Mouse (Mus musculus) thymus, adult 2 months (tissue): ENCODE results near the gene Gnas. TPM values are rescaled to one million over a fixed set of nuclear protein-coding genes. Genes with fewer than 3 reads are reported as not detected.

ENCODE experiments used
- DNase-seq: peaks from one replicate; pipeline ENCODE4 v3.0.0; 2021
- H3K27ac ChIP-seq: fragments of 200-500 bp; 2 replicates; pipeline ENCODE4 v1.5.1; 2012; ENCODE audit warnings: low read length, control low read depth; ENCODE audit not compliant: control insufficient read depth, insufficient read depth
- H3K27me3 ChIP-seq: fragments of 200-500 bp; 2 replicates; pipeline ENCODE4 v1.6.1; 2012; ENCODE audit warnings: mild to moderate bottlenecking, low read length, moderate library complexity, mixed read lengths; ENCODE audit not compliant: control insufficient read depth, insufficient read depth
- H3K36me3 ChIP-seq: fragments of 200-500 bp; 2 replicates; pipeline ENCODE4 v1.6.1; 2012; ENCODE audit warnings: mild to moderate bottlenecking, low read length, moderate library complexity; ENCODE audit not compliant: control insufficient read depth, insufficient read depth
- H3K4me1 ChIP-seq: fragments of 200-500 bp; replicated peaks from 2 replicates; pipeline ENCODE4 v1.6.1; 2012; ENCODE audit warnings: low read length; ENCODE audit not compliant: control insufficient read depth, insufficient read depth
- H3K4me3 ChIP-seq: fragments of 200-500 bp; 2 replicates; pipeline ENCODE4 v1.5.1; 2012; ENCODE audit warnings: mild to moderate bottlenecking, low read length, control low read depth, moderate library complexity; ENCODE audit not compliant: control insufficient read depth, insufficient read depth
- CTCF ChIP-seq: fragments of 200-500 bp; IDR thresholded peaks from 2 replicates; pipeline ENCODE4 v1.5.1; 2012; ENCODE audit warnings: mild to moderate bottlenecking, control low read depth, low read length, moderate library complexity, borderline replicate concordance; ENCODE audit not compliant: control insufficient read depth, poor library complexity, insufficient read depth; ENCODE audit errors: extremely low read depth
- POLR2A ChIP-seq: fragments of 200-500 bp; IDR thresholded peaks from 2 replicates; pipeline ENCODE4 v1.6.1; 2012; ENCODE audit warnings: mild to moderate bottlenecking, low read length, control low read depth, moderate library complexity; ENCODE audit not compliant: control insufficient read depth, poor library complexity, insufficient read depth; ENCODE audit errors: extremely low read depth
- WGBS: fragments of 180-500 bp; shearing (Covaris S2); methylation state at CpG from one replicate; pipeline ENCODE4 v1.1.7; 2018; 5-methylcytosine and 5-hydroxymethylcytosine counted together
- polyA plus RNA-seq: library from polyadenylated mRNA; depleted of rRNA; stranded (reverse); fragments of >200 nt; gene quantifications from 2 replicates; pipeline ENCODE4 v1.2.3, GENCODE M21; 2012

The Gnas gene
- polyA plus RNA-seq, 1 experiment = 681 TPM

GRCm38 (mm10) chr2:174329663-174330615 lies 45.8 kb downstream of the Gnas start:
- Histone ChIP-seq H3K4me1 (peaks cover 20% of the 10 kb centered on the region), H3K36me3 (no peaks in the 10 kb centered on the region), H3K27ac (peak overlapping the region; percentile 21; the same call in 1 of the 2 replicates), H3K27me3 (no peaks in the 10 kb centered on the region), H3K4me3 (peak overlapping the region; percentile 72)
- WGBS = 1% methylated on average over 109 of the region's 131 CpGs
- 0 out of 2 replicates have a peak, but pooled peaks have one; percentile 22 for TF ChIP-seq POLR2A
- TF ChIP-seq CTCF = peak; percentile 30; the same call in 1 of the 2 replicates
- peak; percentile 76 for DNase-seq

DNA sequence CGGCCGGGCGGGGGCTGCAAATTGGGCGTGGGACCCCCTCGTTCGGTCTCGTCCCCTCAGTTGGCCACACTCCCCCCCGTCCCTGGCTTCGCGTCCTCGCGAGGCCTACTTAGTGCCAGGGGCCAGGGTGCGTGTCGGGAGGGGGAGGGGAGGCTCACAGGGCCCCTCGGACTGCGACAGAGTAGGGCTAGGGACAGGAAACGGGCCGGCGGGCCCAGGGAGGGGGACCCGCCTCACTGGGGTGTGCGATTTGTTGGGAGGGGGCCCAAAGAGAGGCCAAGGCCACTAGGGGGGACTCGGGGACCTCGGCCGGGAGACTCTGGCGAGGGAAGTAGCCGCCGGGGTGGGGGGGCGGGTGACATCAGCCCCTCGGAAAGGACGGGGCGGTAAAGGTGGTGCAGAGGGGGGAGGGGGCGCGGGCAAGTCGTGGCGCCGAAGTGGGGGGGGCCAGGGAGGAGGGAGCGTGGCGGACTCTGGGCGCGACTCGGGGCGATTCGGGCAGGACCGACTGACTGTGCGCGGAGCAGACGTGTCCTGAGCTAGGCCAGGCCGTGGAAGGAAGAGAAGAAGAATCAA lies 46.6 kb downstream of the Gnas start:
- H3K4me1 ChIP-seq = peaks cover 20% of the 10 kb centered on the region
- H3K36me3 ChIP-seq = no peaks in the 10 kb centered on the region
- DNase-seq = peak; percentile 75

DNA sequence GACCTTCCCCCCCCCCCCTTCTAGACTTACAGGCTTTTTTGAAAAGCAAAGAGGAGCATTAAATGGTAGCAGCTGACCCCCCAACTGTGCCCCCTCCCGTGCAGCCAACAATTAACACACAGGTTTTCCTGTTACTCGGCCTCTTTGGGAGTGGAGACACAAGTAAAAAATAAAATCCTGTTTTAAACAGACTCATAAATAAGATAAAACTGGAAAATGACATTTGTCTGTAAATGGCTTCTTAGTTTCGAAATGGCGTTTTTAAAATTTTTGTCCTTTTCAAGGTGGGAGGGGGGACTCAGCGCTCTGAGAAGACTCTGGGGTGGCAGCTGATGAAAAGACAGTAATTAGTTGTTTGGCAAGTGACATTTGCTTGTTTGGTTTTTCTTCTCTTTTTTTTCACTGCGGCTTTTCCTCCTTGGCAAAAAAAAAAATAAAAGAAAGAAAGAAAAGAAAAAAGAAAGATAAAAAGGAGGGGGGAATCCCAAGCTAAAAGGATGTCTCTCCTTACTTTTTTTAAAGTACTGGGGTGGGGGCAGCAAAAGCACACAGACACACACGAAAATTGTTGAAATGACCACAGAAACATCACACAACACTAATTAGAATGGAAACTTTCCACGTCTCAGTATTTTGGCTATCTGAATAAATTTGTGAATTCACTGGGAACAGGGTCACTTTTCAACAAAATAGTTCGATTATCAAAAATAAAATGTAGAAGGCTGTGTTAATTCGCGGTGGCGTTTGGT lies 47.3 kb downstream of the Gnas start:
- H3K4me1 ChIP-seq = peaks cover 20% of the 10 kb centered on the region
- TF ChIP-seq CTCF = no peak
- TF ChIP-seq POLR2A = no peak
- H3K4me3 ChIP-seq = peak overlapping the region; percentile 72; the same call in 1 of the 2 replicates
- peak overlapping the region; percentile 41; the same call in 1 of the 2 replicates for H3K27ac ChIP-seq
- H3K27me3 ChIP-seq = no peaks in the 10 kb centered on the region
- no peak for DNase-seq
- no peaks in the 10 kb centered on the region for H3K36me3 ChIP-seq
- WGBS = 35% methylated on average over 12 of the region's 12 CpGs

More for the DNA sequence above, 46.6 kb downstream of the Gnas start:
- 1% methylated on average over 45 of the region's 48 CpGs for WGBS
- H3K27me3 ChIP-seq = no peaks in the 10 kb centered on the region
- peak overlapping the region; percentile 21; the same call in 1 of the 2 replicates for H3K27ac ChIP-seq
- H3K4me3 ChIP-seq = peak overlapping the region; percentile 72
- TF ChIP-seq POLR2A (no peak), CTCF (no peak)

- Histone ChIP-seq H3K27ac (no peak overlapping the region), H3K27me3 (no peaks in the 10 kb centered on the region), H3K4me3 (no peak overlapping the region), H3K36me3 (no peaks in the 10 kb centered on the region), H3K4me1 (peaks cover 17% of the 10 kb centered on the region)
- 56% methylated on average over 7 of the region's 7 CpGs for WGBS
- TF ChIP-seq POLR2A (no peak), CTCF (no peak)
- no peak for DNase-seq
These were observed 49.2 kb downstream of the Gnas start for GRCm38 (mm10) chr2:174333239-174333890.

GRCm38 (mm10) chr2:174334415-174334814 lies 50.3 kb downstream of the Gnas start:
- no peak overlapping the region for H3K27ac ChIP-seq
- TF ChIP-seq CTCF (no peak), POLR2A (no peak)
- no peak overlapping the region for H3K4me3 ChIP-seq
- H3K36me3 ChIP-seq = no peaks in the 10 kb centered on the region
- peaks cover 8% of the 10 kb centered on the region for H3K4me1 ChIP-seq
- H3K27me3 ChIP-seq = no peaks in the 10 kb centered on the region
- WGBS = 97% methylated on average over 10 of the region's 10 CpGs
- no peak for DNase-seq

DNA sequence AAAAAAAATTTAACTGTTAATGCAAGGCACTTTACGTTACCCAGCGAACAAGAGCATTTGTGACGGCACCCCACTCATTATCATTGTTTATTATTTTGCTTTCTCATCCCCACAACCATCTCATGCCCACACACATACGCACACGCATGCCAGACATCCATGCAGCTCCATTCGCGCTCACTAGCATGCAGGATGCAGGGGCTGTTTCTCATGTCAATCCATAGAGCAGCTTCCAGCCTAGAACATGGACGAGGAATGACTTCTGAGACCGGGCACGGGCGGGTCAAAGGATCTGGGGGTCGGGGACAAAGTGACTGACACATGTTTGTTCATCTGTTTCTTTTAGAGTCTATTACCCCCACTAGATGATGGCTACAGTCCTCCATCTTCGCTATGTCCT lies 53.2 kb downstream of the Gnas start:
- DNase-seq = no peak
- H3K36me3 ChIP-seq = no peaks in the 10 kb centered on the region; the same call in 1 of the 2 replicates
- no peaks in the 10 kb centered on the region for H3K27me3 ChIP-seq
- H3K27ac ChIP-seq = no peak overlapping the region
- TF ChIP-seq POLR2A = no peak
- TF ChIP-seq CTCF = no peak
- H3K4me1 ChIP-seq = peaks cover 8% of the 10 kb centered on the region
- WGBS = 95% methylated on average over 13 of the region's 13 CpGs
- H3K4me3 ChIP-seq = no peak overlapping the region
